8 mouse cellular contexts compared by ENCODE assay signal in the genomic region with DNA sequence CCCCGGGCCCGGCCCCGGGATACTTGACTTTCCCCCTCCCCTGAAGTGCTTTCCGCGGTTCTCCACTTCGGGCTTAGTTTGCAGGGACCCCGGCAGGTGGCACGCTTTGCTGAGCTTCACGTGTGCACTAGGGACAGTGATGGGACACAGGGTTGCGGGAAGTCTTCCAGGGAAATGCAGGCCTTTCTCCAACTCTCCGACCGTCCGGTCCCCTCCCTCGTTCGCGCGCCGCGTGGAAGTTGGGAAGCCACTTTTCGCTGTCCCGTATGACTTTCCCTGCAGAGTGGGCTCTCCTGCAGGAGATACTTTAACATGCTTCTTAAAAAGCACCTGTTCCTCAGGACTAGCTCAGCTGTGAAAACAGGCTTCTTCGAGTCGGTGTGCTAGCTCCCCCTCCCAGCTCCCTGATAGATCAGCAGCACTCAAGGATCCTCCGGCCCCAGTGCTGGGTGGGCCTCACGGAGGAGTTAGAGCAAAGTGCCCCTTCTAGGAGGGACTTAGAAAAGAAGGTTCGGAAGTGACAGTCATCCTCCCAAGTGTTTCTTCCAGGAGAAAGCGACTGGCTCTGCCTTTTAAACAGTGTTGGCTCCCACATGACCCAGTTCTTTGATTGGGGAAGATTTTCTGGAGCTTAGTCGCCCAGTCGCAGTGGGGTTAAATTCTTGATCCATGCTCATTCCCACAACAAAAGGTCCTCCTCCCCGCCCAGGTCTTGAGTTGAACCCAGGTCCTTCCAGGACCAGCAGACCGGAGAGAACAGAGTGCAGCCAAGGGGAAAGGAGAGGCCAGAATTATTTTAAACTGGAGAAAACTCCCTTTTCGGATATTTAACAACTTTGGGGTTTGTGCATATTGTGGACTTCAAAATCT. TPM values are rescaled to one million over a fixed set of nuclear protein-coding genes. Genes with fewer than 3 reads are reported as not detected.
DNase-seq lines count a peak whose midpoint lies in the region; ATAC-seq and TF ChIP-seq lines count a peak whose summit lies in the region.

No protein-coding gene starts in this region.

- TF ChIP-seq POLR2A in bone marrow macrophage, adult 2 months (IDR thresholded peaks at IDR 0.05; ENCODE audit: borderline replicate concordance, low read depth, low read length) = no peak

- H3K4me2 ChIP-seq in forebrain, embryonic 13.5 days = peak overlapping the region; percentile 96
- peak overlapping the region; percentile 82 for H3K4me2 ChIP-seq in intestine, embryonic 16.5 days (ENCODE audit: low read depth, low read length)
- H3K4me2 ChIP-seq in liver, postnatal 0 days (ENCODE audit: low read depth, low read length) = peak overlapping the region; percentile 98

- ATAC-seq in forebrain, embryonic 13.5 days = peak; percentile 38; the same call in 1 of the 2 replicates
- ATAC-seq in intestine, embryonic 16.5 days = peak; percentile 59
- ATAC-seq in liver, postnatal 0 days = peak; percentile 20; the same call in 1 of the 2 replicates

- peaks cover 3% of the 10 kb centered on the region; the same call in 1 of the 2 replicates for H3K27me3 ChIP-seq in forebrain, embryonic 13.5 days
- H3K27me3 ChIP-seq in intestine, embryonic 16.5 days (replicated peaks; ENCODE audit: control insufficient read depth, insufficient read depth, low read length) = no peaks in the 10 kb centered on the region
- H3K27me3 ChIP-seq in liver, postnatal 0 days (ENCODE audit: insufficient read depth, low read length) = peaks cover 10% of the 10 kb centered on the region; the same call in 1 of the 2 replicates

- H3K9ac ChIP-seq in forebrain, embryonic 13.5 days = peak overlapping the region; percentile 86
- peak overlapping the region; percentile 83 for H3K9ac ChIP-seq in intestine, embryonic 16.5 days (ENCODE audit: low read depth, low read length)
- H3K9ac ChIP-seq in liver, postnatal 0 days (replicated peaks) = peak overlapping the region; percentile 71

- TF ChIP-seq CTCF in bone marrow macrophage, adult 2 months (IDR thresholded peaks at IDR 0.05; ENCODE audit: low read depth, low read length) = no peak
- no peak for TF ChIP-seq CTCF in liver, postnatal 0 days (IDR thresholded peaks at IDR 0.05; ENCODE audit: low read depth)

- peak; percentile 30 for DNase-seq in right cerebral cortex, postnatal 4 days
- DNase-seq in right cerebral cortex, postnatal 14 days = no peak
- no peak for DNase-seq in liver, postnatal 0 days
- peak; percentile 47 for DNase-seq in retina, postnatal 1 day
- DNase-seq in left cerebral cortex, adult 11 months (ENCODE audit: low spot score) = no peak

- peaks cover 7% of the 10 kb centered on the region for H3K36me3 ChIP-seq in forebrain, embryonic 13.5 days (ENCODE audit: poor library complexity, severe bottlenecking)
- no peaks in the 10 kb centered on the region for H3K36me3 ChIP-seq in intestine, embryonic 16.5 days (ENCODE audit: control insufficient read depth, insufficient read depth, low read length)
- no peaks in the 10 kb centered on the region for H3K36me3 ChIP-seq in liver, postnatal 0 days (replicated peaks; ENCODE audit: insufficient read depth, low read length)

- WGBS in forebrain, embryonic 13.5 days = under 1% methylated on average over 32 of the region's 32 CpGs
- 3% methylated on average over 32 of the region's 32 CpGs for WGBS in intestine, embryonic 16.5 days
- WGBS in liver, postnatal 0 days (ENCODE audit: insufficient replicate concordance) = 7% methylated on average over 32 of the region's 32 CpGs

- TF ChIP-seq EP300 in liver, postnatal 0 days (IDR thresholded peaks at IDR 0.05; ENCODE audit: low read depth) = no peak

- H3K9me3 ChIP-seq in forebrain, embryonic 13.5 days (replicated peaks) = no peaks in the 10 kb centered on the region
- no peaks in the 10 kb centered on the region for H3K9me3 ChIP-seq in intestine, embryonic 16.5 days (ENCODE audit: control insufficient read depth, low read length)
- no peaks in the 10 kb centered on the region for H3K9me3 ChIP-seq in liver, postnatal 0 days (ENCODE audit: low read length)

- peak overlapping the region; percentile 44; the same call in 1 of the 2 replicates for H3K27ac ChIP-seq in bone marrow macrophage, adult 2 months (ENCODE audit: insufficient read depth, low read depth, low read length)
- peak overlapping the region; percentile 10; the same call in 1 of the 2 replicates for H3K27ac ChIP-seq in forebrain, embryonic 13.5 days
- peak overlapping the region; percentile 86 for H3K27ac ChIP-seq in intestine, embryonic 16.5 days (ENCODE audit: low read length)
- H3K27ac ChIP-seq in liver, postnatal 0 days (ENCODE audit: low read depth) = no peak overlapping the region; the same call in 1 of the 2 replicates

- peak overlapping the region; percentile 88 for H3K4me3 ChIP-seq in bone marrow macrophage, adult 2 months (ENCODE audit: insufficient read depth, low read length)
- H3K4me3 ChIP-seq in forebrain, embryonic 13.5 days = peak overlapping the region; percentile 86
- H3K4me3 ChIP-seq in intestine, embryonic 16.5 days (ENCODE audit: low read length) = peak overlapping the region; percentile 84
- peak overlapping the region; percentile 72 for H3K4me3 ChIP-seq in liver, postnatal 0 days (ENCODE audit: low read depth, low read length)

- peaks cover 4% of the 10 kb centered on the region; the same call in 1 of the 2 replicates for H3K4me1 ChIP-seq in bone marrow macrophage, adult 2 months (ENCODE audit: control insufficient read depth, insufficient read depth, low read length)
- peaks cover 23% of the 10 kb centered on the region for H3K4me1 ChIP-seq in forebrain, embryonic 13.5 days
- no peaks in the 10 kb centered on the region for H3K4me1 ChIP-seq in intestine, embryonic 16.5 days (ENCODE audit: control insufficient read depth, insufficient read depth, low read length)
- H3K4me1 ChIP-seq in liver, postnatal 0 days (ENCODE audit: insufficient read depth) = peaks cover 11% of the 10 kb centered on the region

RNA-seq across cellular contexts. Expression of a gene that starts 42.4 kb away (rescaled TPM):
- polyA plus RNA-seq in bone marrow macrophage, adult 2 months (2012; ENCODE audit: insufficient read depth, insufficient read length, missing spikeins) = 144 and 160 TPM in 2 replicates
- polyA plus RNA-seq in forebrain, embryonic 13.5 days (2015; fragmentation: Nextera tagmentation; extraction: Ambion mirVana) = 31.1 and 32.0 TPM in 2 replicates
- polyA plus RNA-seq in intestine, embryonic 16.5 days (2015; fragmentation: Nextera tagmentation; extraction: Ambion mirVana) = 22.6 and 28.0 TPM in 2 replicates
- 7.5 and 7.7 TPM in 2 replicates for polyA plus RNA-seq in liver, postnatal 0 days (2015; fragmentation: Nextera tagmentation; extraction: Ambion mirVana)

Comparison
In these comparisons a context has a peak if more than half of its experiments do, and no peak if none do; other contexts are left out.
1. DNase-seq: peak in right cerebral cortex, postnatal 4 days (single experiment) and retina, postnatal 1 day (single experiment); none in right cerebral cortex, postnatal 14 days (single experiment), liver, postnatal 0 days (single experiment) and left cerebral cortex, adult 11 months (single experiment).
2. Peak in every context shown above with its lines, with median percentiles within 50 percentile points of each other: H3K4me3 ChIP-seq, ATAC-seq, H3K4me2 ChIP-seq and H3K9ac ChIP-seq.